Mouse (Mus musculus) 3T3-L1 (cell line): ENCODE measurements at regions not wholly inside any gene's neighbourhood (a gene's known extent, or its start where the extent isn't known, plus 50 kb on each side); places are given as distances from the start of the nearest gene placed in this dataset.
A peak's percentile ranks its signal among the peaks of the same experiment; 100 is the strongest.

ENCODE experiments used
- DNase-seq: peaks from one replicate; pipeline ENCODE4 v3.0.0-alpha.2; 2015; ENCODE audit warnings: low read depth, low spot score

- peak; percentile 74 for DNase-seq
Measured at GRCm38 (mm10) chr15:36919209-36919608, 88.4 kb downstream of the Zfp706 start.

- DNase-seq: no peak
Measured at GRCm38 (mm10) chr15:36916998-36917397, 90.6 kb downstream of the Zfp706 start.

GRCm38 (mm10) chr15:36914239-36915100 is 93.1 kb downstream of the Zfp706 start:
- DNase-seq: no peak

DNA sequence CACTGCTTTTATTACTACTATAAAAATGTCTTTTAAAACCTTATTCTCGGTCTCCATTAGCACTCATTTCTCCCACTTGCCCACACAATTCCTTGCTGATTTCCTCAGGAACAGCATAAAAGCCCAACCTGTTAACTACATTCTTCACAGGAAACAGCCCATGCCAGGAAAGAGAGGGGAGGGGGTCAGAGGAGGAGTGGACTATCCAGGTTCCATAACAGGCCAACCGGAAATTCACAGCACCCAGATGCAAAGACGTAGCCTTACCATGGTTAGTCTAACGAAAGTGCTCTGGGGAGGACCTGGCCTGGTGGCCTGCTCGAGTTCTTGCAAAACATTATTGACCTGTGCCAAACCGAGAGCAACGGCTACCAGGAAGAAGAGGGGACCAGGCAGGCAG is 94.3 kb downstream of the Zfp706 start:
- DNase-seq: no peak

DNA sequence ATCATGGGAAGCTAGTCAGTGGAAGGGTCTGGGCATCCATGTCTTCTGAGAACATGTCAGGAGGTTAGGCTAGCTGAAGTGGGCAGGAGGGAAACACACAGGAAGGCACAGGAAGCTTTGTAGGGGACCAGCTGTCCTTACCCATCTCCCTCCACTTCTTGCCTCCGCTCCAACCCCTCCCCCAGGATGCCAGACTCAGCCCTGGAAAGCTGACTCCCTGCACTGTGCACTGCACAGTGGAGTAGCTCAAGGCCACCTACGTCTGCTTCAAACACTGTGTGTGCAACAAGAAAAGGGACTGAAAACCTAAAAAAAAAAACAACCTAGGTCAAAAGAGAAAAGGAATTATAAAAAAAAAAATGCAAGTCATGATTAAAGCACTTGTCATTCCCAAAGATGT is 97.3 kb downstream of the Zfp706 start:
- DNase-seq: no peak

GRCm38 (mm10) chr15:36909494-36909893 is 98.1 kb downstream of the Zfp706 start:
- no peak for DNase-seq

GRCm38 (mm10) chr15:36906789-36907188 is 100.8 kb downstream of the Zfp706 start:
- no peak for DNase-seq

DNA sequence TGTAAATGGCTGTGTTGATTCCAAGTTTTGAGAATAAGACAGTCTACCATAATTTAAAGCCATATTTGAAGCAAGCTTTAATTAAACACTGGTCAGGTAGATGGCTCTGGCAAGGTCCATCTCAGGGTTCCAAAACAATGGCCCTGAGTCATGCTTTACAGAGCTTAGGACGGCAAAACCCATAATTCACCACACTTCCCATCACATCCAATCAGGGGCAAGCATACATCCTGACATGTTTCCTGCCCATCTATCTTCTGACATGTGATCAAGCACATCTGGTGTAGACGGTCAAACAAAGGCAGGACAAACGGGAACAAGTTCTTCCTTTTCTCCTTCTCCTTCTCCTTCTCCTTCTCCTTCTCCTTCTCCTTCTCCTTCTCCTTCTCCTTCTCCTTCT is 101.5 kb downstream of the Zfp706 start:
- no peak for DNase-seq

GRCm38 (mm10) chr15:36903922-36904321 is 103.7 kb downstream of the Zfp706 start:
- DNase-seq: peak; percentile 19

GRCm38 (mm10) chr15:36903309-36903708 is 104.3 kb downstream of the Zfp706 start:
- DNase-seq: peak; percentile 13

DNA sequence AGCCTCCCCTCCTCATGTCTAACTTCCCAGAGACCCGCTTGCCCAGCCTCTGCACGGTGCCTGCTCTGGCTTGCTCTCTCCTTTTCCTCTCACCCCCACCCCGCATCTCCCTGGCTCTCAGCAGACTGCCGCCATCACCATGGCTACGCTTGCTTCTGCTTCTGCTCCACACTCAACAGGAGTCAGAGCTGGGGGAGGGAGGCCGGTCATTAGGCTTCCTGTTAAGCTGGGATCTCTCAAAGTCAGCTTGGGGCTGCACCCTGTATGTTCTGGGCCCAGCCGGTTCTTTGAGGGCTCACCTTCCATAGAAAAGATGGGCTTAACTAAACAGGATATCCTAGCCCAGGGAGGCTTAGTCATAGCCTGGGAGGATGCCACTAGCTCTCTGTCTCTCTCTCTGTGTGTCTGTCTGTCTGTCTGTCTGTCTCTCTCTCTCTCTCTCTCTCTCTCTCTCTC is 105.7 kb downstream of the Zfp706 start:
- DNase-seq: peak; percentile 52

DNA sequence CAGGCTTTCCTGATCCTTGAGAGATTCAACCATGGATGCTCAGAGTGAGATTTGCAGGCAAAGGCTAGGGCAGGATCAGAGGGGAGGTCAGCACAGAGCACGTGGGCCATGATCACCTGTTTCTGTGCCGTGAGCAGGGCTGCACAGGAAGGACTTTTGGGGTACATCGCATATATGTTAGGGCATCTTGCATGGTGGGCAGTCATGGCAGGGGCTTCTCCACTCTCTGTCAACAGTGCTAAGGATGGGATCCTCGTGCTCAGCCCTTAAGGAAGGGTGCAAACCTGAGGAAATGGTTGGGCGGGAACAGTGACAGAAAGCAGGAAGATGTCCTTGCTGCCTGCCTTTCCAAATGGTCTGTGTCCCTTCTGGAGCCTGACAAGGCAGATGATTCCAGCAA is 106.2 kb downstream of the Zfp706 start:
- no peak for DNase-seq

- no peak for DNase-seq
Measured at GRCm38 (mm10) chr15:36900940-36901339, 106.6 kb downstream of the Zfp706 start.

DNA sequence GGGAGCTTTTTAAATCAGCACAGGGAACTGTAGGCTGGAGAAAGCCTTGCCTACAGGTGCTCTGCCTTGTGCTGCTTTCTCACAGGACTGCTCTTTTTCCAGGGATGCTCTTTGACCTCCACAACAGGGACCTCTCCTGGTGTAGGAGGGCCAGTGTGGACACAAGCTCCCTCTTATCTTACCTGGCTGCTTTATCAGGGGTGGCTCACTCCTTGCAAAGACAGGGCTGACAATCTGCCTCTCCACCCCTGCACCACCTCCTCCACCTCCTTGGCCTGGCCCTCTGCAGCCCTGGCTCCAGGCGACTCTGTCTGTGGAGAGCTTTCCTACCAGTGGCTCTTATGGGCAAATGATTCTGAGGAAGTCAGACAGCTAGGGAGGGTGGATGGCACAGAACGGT is 107.7 kb downstream of the Zfp706 start:
- DNase-seq: no peak

- no peak for DNase-seq
Measured at GRCm38 (mm10) chr15:36898857-36899523, 108.6 kb downstream of the Zfp706 start.

DNA sequence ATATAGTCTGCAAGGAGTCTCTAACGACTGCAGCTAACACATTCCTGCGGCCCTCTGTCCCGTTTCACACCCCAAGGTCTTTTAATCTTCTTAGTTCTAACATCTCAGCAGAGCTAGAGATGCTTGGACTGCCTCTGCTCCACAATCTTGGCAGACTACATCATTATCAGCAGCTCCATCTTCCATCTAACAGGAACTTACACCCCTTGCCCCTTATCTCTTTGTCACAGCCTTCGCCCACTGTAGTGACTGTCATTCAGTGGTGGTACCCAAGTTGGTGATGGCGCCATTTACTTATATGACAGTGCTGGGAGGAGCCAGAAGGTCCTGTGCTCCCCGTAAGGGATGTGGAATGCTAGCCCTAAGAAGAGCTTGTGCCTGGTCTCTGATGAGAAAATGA is 109.2 kb downstream of the Zfp706 start:
- no peak for DNase-seq

- no peak for DNase-seq
Measured at GRCm38 (mm10) chr15:36896265-36896664, 111.3 kb downstream of the Zfp706 start.

- no peak for DNase-seq
Measured at GRCm38 (mm10) chr15:36895031-36895430, 112.5 kb downstream of the Zfp706 start.

GRCm38 (mm10) chr15:36893407-36893969 is 114.1 kb downstream of the Zfp706 start:
- DNase-seq: no peak

- no peak for DNase-seq
Measured at GRCm38 (mm10) chr15:36892576-36893205, 114.9 kb downstream of the Zfp706 start.

DNA sequence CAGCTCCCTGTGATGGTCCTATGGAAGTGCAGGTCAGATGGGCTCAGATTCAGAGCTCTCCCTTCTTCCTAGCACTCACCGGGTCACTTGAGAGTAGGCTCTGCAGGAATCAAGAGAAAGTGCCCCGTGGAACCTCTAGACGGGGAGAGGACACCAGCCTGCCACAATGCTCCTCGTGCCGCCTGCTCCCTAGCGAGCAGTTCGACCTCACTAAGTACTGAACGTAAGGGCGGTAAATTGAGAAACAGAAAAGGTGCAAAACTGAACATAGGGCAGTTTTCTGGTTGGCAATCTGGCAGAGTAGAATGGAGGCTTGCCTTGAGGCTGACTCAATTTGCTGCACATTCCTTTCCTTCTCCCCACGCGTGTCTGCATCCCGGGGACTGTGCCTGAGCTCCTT is 115.7 kb downstream of the Zfp706 start:
- no peak for DNase-seq

GRCm38 (mm10) chr15:36891296-36891695 is 116.3 kb downstream of the Zfp706 start:
- no peak for DNase-seq
